ENCODE assay signal across 19 mouse cellular contexts in genomic region chr15:81894002-81894401, GRCm38 (mm10). TPM values are rescaled to one million over a fixed set of nuclear protein-coding genes. Genes with fewer than 3 reads are reported as not detected.
A peak's percentile ranks its signal among the peaks of the same experiment; 100 is the strongest.
DNase-seq lines count a peak whose midpoint lies in the region; ATAC-seq and TF ChIP-seq lines count a peak whose summit lies in the region.
"Had no signal": no experiment of that assay in that cellular context is flagged by ENCODE, and none has a peak within 500 bp of the region (broad histone marks: within the 10 kb centered on the region; RNA-seq: fewer than 3 reads in every experiment).

No protein-coding gene starts in this region.

- peak; percentile 84 for DNase-seq in kidney, adult 2 months
- DNase-seq in lung, adult 18-20 months, result peak; percentile 85 to 91
- DNase-seq in lung, postnatal 36 days, result peak; percentile 90
- no peak for DNase-seq in right cerebral cortex, adult 18-20 months
- DNase-seq in embryo, embryonic 11 days, result no peak
- DNase-seq: adrenal gland, postnatal 14 days; B cell, adult 2 months; cerebellum, adult 8-10 months; forebrain, postnatal 0 days; heart, adult 11 months; heart, postnatal 4 days; left cerebral cortex, postnatal 4 days; right cerebral cortex, postnatal 14 days; thymus, postnatal 4 days had no signal

- no peaks in the 10 kb centered on the region for H3K9me3 ChIP-seq in kidney, embryonic 15.5 days (replicated peaks)
- H3K9me3 ChIP-seq: embryonic facial prominence, embryonic 13.5 days; heart, embryonic 13.5 days had no signal

- H3K27ac ChIP-seq in kidney, adult 2 months (ENCODE audit: insufficient read depth, low read depth, low read length), result no peak overlapping the region
- H3K27ac ChIP-seq in kidney, embryonic 15.5 days, result no peak overlapping the region
- H3K27ac ChIP-seq in bone marrow macrophage, adult 2 months (ENCODE audit: insufficient read depth, low read depth, low read length), result peak overlapping the region; percentile 13; the same call in 1 of the 2 replicates
- H3K27ac ChIP-seq: embryonic facial prominence, embryonic 13.5 days; heart, embryonic 13.5 days; hindbrain, postnatal 0 days had no signal

- no peak overlapping the region for H3K4me2 ChIP-seq in kidney, embryonic 15.5 days
- H3K4me2 ChIP-seq: embryonic facial prominence, embryonic 13.5 days; heart, embryonic 13.5 days had no signal

- H3K36me3 ChIP-seq in kidney, adult 2 months (ENCODE audit: control insufficient read depth, insufficient read depth, low read length), result peaks cover 7% of the 10 kb centered on the region
- H3K36me3 ChIP-seq in kidney, embryonic 15.5 days, result peaks cover 94% of the 10 kb centered on the region

- TF ChIP-seq POLR2A in kidney, adult 2 months (IDR thresholded peaks at IDR 0.05; ENCODE audit: low read depth, low read length), result no peak
- TF ChIP-seq POLR2A in bone marrow macrophage, adult 2 months (IDR thresholded peaks at IDR 0.05; ENCODE audit: borderline replicate concordance, low read depth, low read length), result no peak

- 55% methylated on average over 1 of the region's 1 CpGs for WGBS in kidney, adult 2 months
- 91% methylated on average over 1 of the region's 1 CpGs for WGBS in kidney, embryonic 15.5 days

- H3K9ac ChIP-seq in kidney, embryonic 15.5 days, result no peak overlapping the region
- H3K9ac ChIP-seq: embryonic facial prominence, embryonic 13.5 days; forebrain, postnatal 0 days; heart, embryonic 13.5 days had no signal

- no peaks in the 10 kb centered on the region for H3K27me3 ChIP-seq in kidney, adult 2 months (replicated peaks; ENCODE audit: control insufficient read depth, insufficient read depth, low read length)
- H3K27me3 ChIP-seq in kidney, embryonic 15.5 days, result no peaks in the 10 kb centered on the region
- H3K27me3 ChIP-seq: embryonic facial prominence, embryonic 13.5 days; heart, embryonic 13.5 days had no signal

- no peak overlapping the region for H3K4me3 ChIP-seq in kidney, adult 2 months (ENCODE audit: insufficient read depth, low read depth, low read length)
- H3K4me3 ChIP-seq in kidney, embryonic 15.5 days (replicated peaks), result no peak overlapping the region
- H3K4me3 ChIP-seq in bone marrow macrophage, adult 2 months (ENCODE audit: insufficient read depth, low read length), result no peak overlapping the region
- H3K4me3 ChIP-seq: embryonic facial prominence, embryonic 13.5 days; heart, embryonic 13.5 days had no signal

- peaks cover 16% of the 10 kb centered on the region; the same call in 1 of the 2 replicates for H3K4me1 ChIP-seq in kidney, adult 2 months (ENCODE audit: control insufficient read depth, insufficient read depth, low read length)
- peaks cover 14% of the 10 kb centered on the region; the same call in 1 of the 2 replicates for H3K4me1 ChIP-seq in kidney, embryonic 15.5 days
- peaks cover 29% of the 10 kb centered on the region for H3K4me1 ChIP-seq in bone marrow macrophage, adult 2 months (ENCODE audit: control insufficient read depth, insufficient read depth, low read length)
- H3K4me1 ChIP-seq: embryonic facial prominence, embryonic 13.5 days had no signal

- no peak for TF ChIP-seq CTCF in kidney, adult 2 months (conservative IDR thresholded peaks at IDR 0.05; ENCODE audit: insufficient read depth, insufficient read length, low read depth, low read length)
- no peak for TF ChIP-seq CTCF in bone marrow macrophage, adult 2 months (IDR thresholded peaks at IDR 0.05; ENCODE audit: low read depth, low read length)

- ATAC-seq in kidney, embryonic 15.5 days (replicated peaks; ENCODE audit: low FRiP score), result no peak
- ATAC-seq: forebrain, postnatal 0 days; hindbrain, postnatal 0 days had no signal

RNA-seq across cellular contexts. Expression of gene Aco2, which starts 21.9 kb away (rescaled TPM):
- 890 and 915 TPM in 2 replicates for polyA plus RNA-seq in kidney, adult 2 months (2012; rRNA removed)
- 216 and 224 TPM in 2 replicates for polyA plus RNA-seq in kidney, embryonic 15.5 days (2015; fragmentation: Nextera tagmentation; extraction: Ambion mirVana)
- polyA plus RNA-seq in bone marrow macrophage, adult 2 months (2012; ENCODE audit: insufficient read depth, insufficient read length, missing spikeins), result 79.8 and 97.0 TPM in 2 replicates

RNA-seq across cellular contexts. Expression of gene Phf5a, which starts 22.3 kb away (rescaled TPM):
- 33.5 and 47.4 TPM in 2 replicates for polyA plus RNA-seq in kidney, adult 2 months (2012; rRNA removed)
- polyA plus RNA-seq in kidney, embryonic 15.5 days (2015; fragmentation: Nextera tagmentation; extraction: Ambion mirVana), result 159 and 163 TPM in 2 replicates
- 45.5 and 51.6 TPM in 2 replicates for polyA plus RNA-seq in bone marrow macrophage, adult 2 months (2012; ENCODE audit: insufficient read depth, insufficient read length, missing spikeins)

RNA-seq across cellular contexts. Expression of gene Polr3h, which starts 32.0 kb away (rescaled TPM):
- 16.1 and 20.2 TPM in 2 replicates for polyA plus RNA-seq in kidney, adult 2 months (2012; rRNA removed)
- polyA plus RNA-seq in kidney, embryonic 15.5 days (2015; fragmentation: Nextera tagmentation; extraction: Ambion mirVana), result 80.1 and 80.8 TPM in 2 replicates
- polyA plus RNA-seq in bone marrow macrophage, adult 2 months (2012; ENCODE audit: insufficient read depth, insufficient read length, missing spikeins), result 6.0 and 6.8 TPM in 2 replicates

RNA-seq across cellular contexts. Expression of gene Tob2, which starts 35.4 kb away (rescaled TPM):
- polyA plus RNA-seq in kidney, adult 2 months (2012; rRNA removed), result 31.6 and 40.3 TPM in 2 replicates
- polyA plus RNA-seq in kidney, embryonic 15.5 days (2015; fragmentation: Nextera tagmentation; extraction: Ambion mirVana), result 28.2 and 29.3 TPM in 2 replicates
- polyA plus RNA-seq in bone marrow macrophage, adult 2 months (2012; ENCODE audit: insufficient read depth, insufficient read length, missing spikeins), result 35.4 and 35.8 TPM in 2 replicates

RNA-seq across cellular contexts. Expression of gene Csdc2, which starts 42.6 kb away (rescaled TPM):
- 5.6 and 6.0 TPM in 2 replicates for polyA plus RNA-seq in kidney, adult 2 months (2012; rRNA removed)
- 24.7 and 30.7 TPM in 2 replicates for polyA plus RNA-seq in kidney, embryonic 15.5 days (2015; fragmentation: Nextera tagmentation; extraction: Ambion mirVana)
- 0.29 TPM in 1 of 2 replicates, not detected in the other for polyA plus RNA-seq in bone marrow macrophage, adult 2 months (2012; ENCODE audit: insufficient read depth, insufficient read length, missing spikeins)

Comparison
In these comparisons a context has a peak if more than half of its experiments do, and no peak if none do; other contexts are left out.
1. DNase-seq: peak in kidney, adult 2 months (single experiment), lung, adult 18-20 months (2 of 2) and lung, postnatal 36 days (single experiment); none in right cerebral cortex, adult 18-20 months (single experiment) and embryo, embryonic 11 days (single experiment).